Mouse (Mus musculus): ENCODE results near the gene Sprr2h. TPM values are rescaled to one million over a fixed set of nuclear protein-coding genes. Genes with fewer than 3 reads are reported as not detected.

Sprr2h gene
- polyA plus RNA-seq (2021): not detected

DNA sequence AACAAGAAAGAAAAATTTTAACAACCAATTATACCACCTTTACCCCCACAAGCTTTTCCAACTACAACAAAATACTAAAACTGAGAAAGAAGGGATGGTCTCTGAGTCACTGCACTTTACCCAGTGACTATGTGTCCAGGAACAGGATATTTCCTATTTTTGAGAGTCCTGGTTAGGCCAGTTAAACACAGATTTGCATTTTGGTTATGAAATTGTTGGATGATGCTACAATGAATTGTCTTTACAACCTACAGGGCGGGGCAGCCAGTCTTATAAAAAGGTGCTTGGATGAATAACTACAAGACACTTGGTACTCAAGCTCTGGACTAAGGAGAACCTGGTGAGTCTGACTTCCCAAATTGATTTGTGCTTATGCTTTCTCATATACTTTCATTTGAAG, at the start of gene Sprr2h:
TSS of gene Sprr2h (plus strand) at position 301 of the 400 bp plus-strand sequence.
- in situ Hi-C loops (cut with MboI; ENCODE audit: low pct_unique_long_range_greater_than_20kb): no loop called here
- DNase-seq (ENCODE audit: low read depth, low spot score): no peak
- ChIA-PET POLR2A (no interaction called here), CTCF (no interaction called here)
- H3K27me3 ChIP-seq: no peaks in the 10 kb centered on the region
- no peak for ATAC-seq
- TF ChIP-seq CTCF (IDR thresholded peaks at IDR 0.05): no peak

DNA sequence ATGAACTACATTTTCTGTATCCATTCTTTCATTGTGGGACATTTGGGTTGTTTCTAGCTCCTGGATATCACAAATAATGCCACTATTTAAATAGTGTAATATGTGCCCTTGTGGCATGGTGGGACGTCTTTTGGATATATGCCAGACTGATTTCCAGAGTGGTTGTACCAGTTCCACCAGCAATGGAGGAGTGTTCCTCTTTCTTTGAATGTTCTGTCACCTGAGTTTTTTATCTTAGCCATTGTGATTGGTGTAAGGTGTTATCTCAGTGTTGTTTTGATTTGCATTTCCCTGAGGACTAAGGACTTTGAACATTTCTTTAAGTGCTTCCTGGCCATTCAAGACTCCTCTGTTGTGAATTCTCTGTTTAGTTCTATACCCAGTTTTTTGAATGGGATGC, 49.2 kb upstream of the Sprr2h start:
- in situ Hi-C loops (cut with MboI; ENCODE audit: low pct_unique_long_range_greater_than_20kb): no loop called here
- POLR2A ChIA-PET: no interaction called here
- no peak for ATAC-seq
- no peak for DNase-seq (ENCODE audit: low read depth, low spot score)
- CTCF ChIA-PET: no interaction called here
- H3K27me3 ChIP-seq: no peaks in the 10 kb centered on the region
- no peak for TF ChIP-seq CTCF (IDR thresholded peaks at IDR 0.05)

DNA sequence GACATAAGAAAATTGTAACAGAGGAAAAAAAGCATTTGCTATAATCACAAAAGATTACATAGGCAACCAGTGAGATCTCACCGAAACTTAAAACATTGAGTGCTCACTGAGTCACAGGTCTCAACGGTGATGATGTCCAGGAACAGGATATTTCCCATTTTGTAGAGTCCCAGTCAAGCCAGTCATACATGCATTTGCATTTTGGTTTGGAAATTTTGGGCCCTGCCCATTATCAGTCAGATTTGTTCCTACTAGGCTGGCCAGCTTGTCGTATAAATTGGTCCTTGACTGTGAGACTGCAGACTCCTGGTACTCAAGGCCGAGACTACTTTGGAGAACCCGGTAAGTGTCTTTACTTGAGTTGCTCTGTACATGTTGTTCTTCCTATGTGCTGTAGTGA, 46.6 kb upstream of the Sprr2h start, which contains the start of gene Sprr2d:
TSS of gene Sprr2d (plus strand) at position 301 of the 400 bp plus-strand sequence.
- TF ChIP-seq CTCF (IDR thresholded peaks at IDR 0.05): no peak
- no peaks in the 10 kb centered on the region for H3K27me3 ChIP-seq
- ChIA-PET POLR2A (no interaction called here), CTCF (interaction anchor here (1.6 kb wide), 1 partner anchor 22 kb away, joined by 3 read pairs; no protein-coding TSS in a partner anchor)
- in situ Hi-C loops (cut with MboI; ENCODE audit: low pct_unique_long_range_greater_than_20kb): no loop called here
- ATAC-seq (no peak), DNase-seq (ENCODE audit: low read depth, low spot score) (no peak)

DNA sequence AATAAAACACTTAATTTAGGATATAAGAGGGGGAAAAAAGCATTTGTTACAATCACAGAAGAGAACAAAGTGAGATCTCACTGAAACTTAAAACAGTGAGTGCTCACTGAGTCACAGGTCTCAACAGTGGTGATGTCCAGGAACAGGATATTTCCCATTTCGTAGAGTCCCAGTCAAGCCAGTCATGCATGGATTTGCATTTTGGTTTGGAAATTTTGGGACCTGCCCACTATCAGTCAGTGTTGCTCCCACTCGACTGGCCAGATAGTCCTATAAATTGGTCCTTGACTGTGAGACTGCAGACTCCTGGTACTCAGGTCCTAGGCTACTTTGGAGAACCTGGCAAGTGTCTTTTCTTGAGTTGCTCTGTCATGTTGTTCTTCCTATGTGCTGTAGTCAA, 33.6 kb upstream of the Sprr2h start, which contains the start of gene Sprr2e:
TSS of gene Sprr2e (plus strand) at position 301 of the 400 bp plus-strand sequence.
- no peak for TF ChIP-seq CTCF (IDR thresholded peaks at IDR 0.05)
- DNase-seq (ENCODE audit: low read depth, low spot score) (no peak), ATAC-seq (no peak)
- CTCF ChIA-PET: interaction anchor here (0.8 kb wide), 1 partner anchor 9 kb away, joined by 3 read pairs; no protein-coding TSS in a partner anchor
- no peaks in the 10 kb centered on the region for H3K27me3 ChIP-seq
- POLR2A ChIA-PET: interaction anchor here (0.5 kb wide), 1 partner anchor 11 kb away, joined by 3 read pairs; no protein-coding TSS in a partner anchor
- in situ Hi-C loops (cut with MboI; ENCODE audit: low pct_unique_long_range_greater_than_20kb): no loop called here

DNA sequence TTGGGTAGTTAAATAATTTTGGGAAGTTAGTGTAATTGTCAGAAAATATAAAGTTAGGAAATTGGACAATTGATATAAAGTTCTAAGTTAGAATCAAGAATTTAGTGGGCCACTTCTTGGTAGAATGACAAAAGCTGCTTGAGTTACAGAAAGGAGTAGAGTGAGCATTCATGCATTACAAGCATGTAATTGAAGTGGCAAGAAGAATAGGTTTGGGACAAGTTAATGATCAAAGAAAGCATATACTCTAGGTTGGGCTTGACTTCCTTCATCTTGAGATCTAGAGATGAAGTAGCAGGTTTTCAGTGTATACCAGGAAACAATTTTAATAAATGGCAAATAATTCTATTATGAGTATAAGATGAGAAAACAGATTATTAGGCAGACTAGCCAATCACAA, 23.9 kb upstream of the Sprr2h start:
- H3K27me3 ChIP-seq: no peaks in the 10 kb centered on the region
- POLR2A ChIA-PET: no interaction called here
- no peak for TF ChIP-seq CTCF (IDR thresholded peaks at IDR 0.05)
- ATAC-seq (no peak), DNase-seq (ENCODE audit: low read depth, low spot score) (no peak)
- CTCF ChIA-PET: interaction anchor here (1.1 to 1.4 kb wide), 2 partner anchors 23 to 27 kb away, joined by 3 read pairs; partner anchors contain the start of gene Sprr2d
- in situ Hi-C loops (cut with MboI; ENCODE audit: low pct_unique_long_range_greater_than_20kb): no loop called here

DNA sequence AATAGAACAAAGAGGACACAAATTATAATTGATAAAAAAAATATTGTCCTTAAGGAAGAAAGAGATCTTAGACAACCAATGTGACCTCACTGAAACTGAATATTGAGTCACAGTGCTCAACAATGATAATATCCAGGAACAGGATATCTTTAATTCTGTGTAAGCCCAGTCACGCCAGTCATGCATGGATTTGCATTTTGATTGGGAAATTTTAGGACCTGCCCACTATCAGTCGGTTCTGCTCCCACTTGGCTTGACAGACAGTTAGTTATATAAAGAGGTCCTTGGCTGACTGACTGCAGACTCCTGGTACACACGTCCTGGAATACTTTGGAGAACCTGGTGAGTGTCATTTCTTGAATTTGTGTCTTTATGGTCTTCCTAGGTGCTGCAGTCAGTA, 20.6 kb upstream of the Sprr2h start, which contains the start of gene Sprr2f:
TSS of gene Sprr2f (plus strand) at position 301 of the 400 bp plus-strand sequence.
- TF ChIP-seq CTCF (IDR thresholded peaks at IDR 0.05): no peak
- DNase-seq (ENCODE audit: low read depth, low spot score): no peak
- no peak for ATAC-seq
- POLR2A ChIA-PET: no interaction called here
- in situ Hi-C loops (cut with MboI; ENCODE audit: low pct_unique_long_range_greater_than_20kb): no loop called here
- no peaks in the 10 kb centered on the region for H3K27me3 ChIP-seq
- CTCF ChIA-PET: no interaction called here

DNA sequence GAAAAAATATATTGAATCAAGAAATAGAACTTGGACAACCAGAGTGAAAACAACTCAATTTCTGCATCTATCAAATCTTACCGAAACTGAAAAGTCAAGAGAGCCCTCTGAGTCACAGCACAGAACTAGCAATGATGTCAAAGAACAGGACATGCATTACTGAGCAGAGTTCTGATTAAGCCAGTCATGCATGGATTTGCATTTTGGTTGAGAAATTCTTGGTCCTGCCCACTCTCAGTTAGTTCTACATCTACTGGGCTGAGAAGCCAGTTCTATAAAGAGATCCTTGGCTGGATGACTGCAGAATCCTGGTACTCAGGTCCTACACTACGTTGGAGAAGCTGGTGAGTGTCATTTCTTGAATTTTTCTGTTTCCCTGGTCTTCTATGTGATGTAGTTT, 11.9 kb upstream of the Sprr2h start:
- CTCF ChIA-PET: no interaction called here
- POLR2A ChIA-PET: no interaction called here
- ATAC-seq: peak; percentile 73
- TF ChIP-seq CTCF (IDR thresholded peaks at IDR 0.05): no peak
- DNase-seq (ENCODE audit: low read depth, low spot score): peak; percentile 20
- in situ Hi-C loops (cut with MboI; ENCODE audit: low pct_unique_long_range_greater_than_20kb): no loop called here
- no peaks in the 10 kb centered on the region for H3K27me3 ChIP-seq

DNA sequence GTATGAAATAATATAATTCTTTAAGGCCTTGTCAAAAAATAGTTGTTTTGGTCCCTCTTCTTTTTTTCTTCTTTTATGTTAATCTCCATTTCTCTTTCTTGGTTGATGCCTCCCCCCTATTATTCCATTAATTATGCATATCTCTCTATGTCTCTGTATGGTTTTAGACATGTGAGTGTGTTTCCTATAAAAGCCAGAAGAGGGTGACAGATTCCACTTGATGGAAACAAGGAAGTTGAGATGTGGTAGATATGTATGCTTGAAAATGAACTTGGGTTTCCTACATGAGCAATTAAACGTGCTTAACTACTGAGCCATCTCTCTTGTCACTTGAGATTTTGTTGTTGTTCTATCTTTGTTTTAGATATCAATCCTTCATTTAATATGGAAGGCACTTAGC, 8.8 kb downstream of the Sprr2h start:
- DNase-seq (ENCODE audit: low read depth, low spot score): peak; percentile 7

DNA sequence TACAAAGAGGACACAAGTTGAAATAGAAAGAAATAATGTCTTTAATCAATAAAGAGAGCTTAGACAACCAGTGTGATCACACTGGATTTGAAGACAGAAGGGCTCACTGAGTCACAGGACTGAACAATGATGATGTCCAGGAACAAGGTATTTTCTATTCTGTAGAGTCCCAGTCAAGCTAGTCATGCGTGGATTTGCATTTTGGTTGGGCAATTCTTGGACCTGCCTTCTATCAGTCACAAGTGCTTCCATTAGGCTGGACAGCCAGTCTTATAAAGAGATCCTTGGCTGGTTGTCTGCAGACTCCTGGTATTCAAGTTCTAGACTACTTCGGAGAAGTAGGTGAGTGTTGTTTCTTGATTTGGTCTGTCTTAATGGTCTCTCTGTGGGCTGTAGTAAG, 22.2 kb downstream of the Sprr2h start, which contains the start of gene Sprr2i:
TSS of gene Sprr2i (plus strand) at position 301 of the 400 bp plus-strand sequence.
- no peak for DNase-seq (ENCODE audit: low read depth, low spot score)
- CTCF ChIA-PET: no interaction called here
- peaks cover 20% of the 10 kb centered on the region for H3K27me3 ChIP-seq
- POLR2A ChIA-PET: no interaction called here
- no peak for ATAC-seq
- in situ Hi-C loops (cut with MboI; ENCODE audit: low pct_unique_long_range_greater_than_20kb): no loop called here
- TF ChIP-seq CTCF (IDR thresholded peaks at IDR 0.05): no peak

More for the DNA sequence above, 8.8 kb downstream of the Sprr2h start:
- CTCF ChIA-PET: interaction anchor here (0.9 to 5.4 kb wide), 6 partner anchors 109 to 245 kb away, joined by 3 to 25 read pairs (median 4); no protein-coding TSS in a partner anchor
- in situ Hi-C loops (cut with MboI; ENCODE audit: low pct_unique_long_range_greater_than_20kb): no loop called here
- TF ChIP-seq CTCF (IDR thresholded peaks at IDR 0.05): peak; percentile 61
- H3K27me3 ChIP-seq: peaks cover 5% of the 10 kb centered on the region
- ATAC-seq: peak; percentile 54
- POLR2A ChIA-PET: no interaction called here

DNA sequence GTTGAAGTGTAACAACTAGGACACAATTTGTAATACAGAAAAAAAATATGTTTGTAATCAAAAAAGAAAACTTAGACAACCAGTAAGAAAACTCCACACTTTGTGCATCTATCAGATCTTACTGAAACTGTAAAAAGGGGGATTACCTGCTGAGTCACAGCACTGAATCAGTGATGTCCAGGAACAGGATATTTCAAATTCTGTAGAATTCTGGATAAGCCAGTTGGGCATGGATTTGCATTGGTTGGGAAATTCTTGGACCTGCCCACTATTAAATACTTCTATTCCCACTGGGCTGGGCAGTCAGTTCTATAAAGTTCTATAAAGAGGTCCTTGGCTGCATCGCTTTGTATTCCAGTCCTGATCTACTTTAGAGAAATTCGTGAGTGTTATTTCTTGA, 32.3 kb downstream of the Sprr2h start, which contains the start of gene Sprr2j-ps:
TSS of gene Sprr2j-ps (plus strand) at position 301 of the 400 bp plus-strand sequence.
- TF ChIP-seq CTCF (IDR thresholded peaks at IDR 0.05): no peak
- in situ Hi-C loops (cut with MboI; ENCODE audit: low pct_unique_long_range_greater_than_20kb): no loop called here
- POLR2A ChIA-PET: no interaction called here
- CTCF ChIA-PET: no interaction called here
- DNase-seq (ENCODE audit: low read depth, low spot score): no peak
- H3K27me3 ChIP-seq: peaks cover 5% of the 10 kb centered on the region
- ATAC-seq: no peak

DNA sequence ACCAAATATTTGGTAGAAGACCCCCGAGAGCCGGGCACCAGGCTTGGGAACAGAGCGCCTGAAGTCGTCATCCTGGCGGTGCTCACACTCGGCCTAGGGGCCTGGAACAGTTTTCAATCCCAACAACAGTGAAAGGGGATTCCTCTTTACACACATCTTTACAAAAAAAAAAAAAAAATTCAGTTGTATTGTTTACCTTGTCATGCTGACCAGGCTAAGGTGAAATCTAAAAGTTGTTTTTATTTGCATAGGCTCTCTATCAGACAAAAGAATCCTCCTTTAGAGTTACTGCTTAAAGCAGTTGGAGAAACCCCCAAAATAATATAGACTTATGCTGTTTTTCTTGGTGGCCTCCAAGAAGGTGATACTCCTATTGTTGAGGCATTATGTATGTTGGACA, 43.8 kb downstream of the Sprr2h start, which contains the start of gene Gm9774:
TSS of gene Gm9774 (minus strand) at position 101 of the 400 bp plus-strand sequence.
- in situ Hi-C loops (cut with MboI; ENCODE audit: low pct_unique_long_range_greater_than_20kb): no loop called here
- CTCF ChIA-PET: no interaction called here
- peaks cover 4% of the 10 kb centered on the region for H3K27me3 ChIP-seq
- ATAC-seq (no peak), DNase-seq (ENCODE audit: low read depth, low spot score) (no peak)
- POLR2A ChIA-PET: no interaction called here
- TF ChIP-seq CTCF (IDR thresholded peaks at IDR 0.05): no peak

Data from Patski (cell line).